Mouse (Mus musculus): ENCODE measurements around the gene Pik3ip1. TPM values are rescaled to one million over a fixed set of nuclear protein-coding genes. Genes with fewer than 3 reads are reported as not detected.

Pik3ip1 gene
- polyA plus RNA-seq, 1 experiment from 2014 or later: 26.5 TPM

DNA sequence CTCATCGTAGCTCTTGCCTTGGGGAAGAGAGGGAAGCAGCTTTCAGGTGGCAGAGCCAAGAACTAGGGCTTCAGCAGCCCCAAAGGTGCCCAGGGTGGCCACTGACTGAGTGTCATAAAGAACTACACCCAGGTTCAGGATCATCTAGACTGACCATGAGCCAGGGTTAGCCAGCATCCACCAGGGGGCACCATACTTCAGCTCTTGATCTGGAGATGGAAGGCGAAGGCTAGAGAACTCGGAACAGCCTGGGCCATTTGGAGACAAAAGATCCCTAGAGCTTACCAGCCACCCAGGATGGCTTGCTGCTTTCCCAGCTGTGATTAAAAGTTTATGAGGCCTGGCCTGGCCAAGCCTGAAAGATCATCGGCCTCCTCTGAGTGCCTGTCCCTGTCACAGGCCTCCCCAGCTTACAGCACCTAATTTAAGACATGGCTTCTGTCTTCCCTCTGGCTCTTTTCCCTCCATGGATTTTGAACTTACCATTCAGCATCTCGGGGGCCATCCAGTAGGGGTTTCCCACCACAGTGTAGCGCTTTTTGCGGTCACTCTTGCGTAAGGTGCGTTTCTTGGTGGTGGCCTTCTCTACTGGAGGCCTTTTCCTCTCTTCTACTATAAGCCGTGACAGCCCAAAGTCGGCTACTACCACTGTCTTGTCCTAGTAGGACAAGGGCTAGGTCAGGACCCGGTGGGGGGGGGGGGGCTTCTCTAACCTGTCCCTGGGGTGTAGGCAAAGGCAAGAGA lies 17.1 kb downstream of the Pik3ip1 start:
- ATAC-seq (ENCODE audit: low read depth): peak; percentile 70
- 50% methylated on average over 12 of the region's 12 CpGs for WGBS
- H3K4me3 ChIP-seq: no peak overlapping the region
- no peaks in the 10 kb centered on the region for H3K27me3 ChIP-seq
- peak overlapping the region; percentile 39 for H3K27ac ChIP-seq (replicated peaks)
- no peaks in the 10 kb centered on the region for H3K9me3 ChIP-seq
- peaks cover 26% of the 10 kb centered on the region for H3K4me1 ChIP-seq (replicated peaks)
- no peak overlapping the region for H3K9ac ChIP-seq
- H3K36me3 ChIP-seq: peaks cover 94% of the 10 kb centered on the region
- no peak overlapping the region for H3K4me2 ChIP-seq

DNA sequence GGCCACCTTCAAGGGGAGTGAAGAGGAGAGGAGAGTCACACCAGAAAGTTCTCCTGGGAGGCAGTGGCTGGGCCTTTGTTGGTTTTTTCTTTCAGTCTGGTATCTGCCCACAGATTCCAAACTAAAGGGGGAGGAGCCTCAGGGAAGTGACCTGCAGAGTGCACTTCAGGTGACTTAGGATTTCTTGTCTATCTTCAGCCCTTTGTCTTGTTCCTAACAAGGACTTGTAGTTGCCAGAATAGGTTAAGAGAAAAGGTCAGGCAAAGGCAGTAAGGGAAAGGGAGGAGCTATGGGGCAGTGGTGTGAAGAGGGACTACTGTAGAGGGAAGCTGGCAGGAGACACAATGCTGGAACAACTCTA lies 17.6 kb downstream of the Pik3ip1 start:
- Histone ChIP-seq H3K9me3 (no peaks in the 10 kb centered on the region), H3K36me3 (peaks cover 95% of the 10 kb centered on the region), H3K27ac (replicated peaks) (peak overlapping the region; percentile 39; the same call in 1 of the 2 replicates), H3K4me1 (replicated peaks) (peaks cover 26% of the 10 kb centered on the region), H3K27me3 (no peaks in the 10 kb centered on the region), H3K9ac (no peak overlapping the region), H3K4me2 (no peak overlapping the region), H3K4me3 (no peak overlapping the region)
- no peak for ATAC-seq (ENCODE audit: low read depth)

DNA sequence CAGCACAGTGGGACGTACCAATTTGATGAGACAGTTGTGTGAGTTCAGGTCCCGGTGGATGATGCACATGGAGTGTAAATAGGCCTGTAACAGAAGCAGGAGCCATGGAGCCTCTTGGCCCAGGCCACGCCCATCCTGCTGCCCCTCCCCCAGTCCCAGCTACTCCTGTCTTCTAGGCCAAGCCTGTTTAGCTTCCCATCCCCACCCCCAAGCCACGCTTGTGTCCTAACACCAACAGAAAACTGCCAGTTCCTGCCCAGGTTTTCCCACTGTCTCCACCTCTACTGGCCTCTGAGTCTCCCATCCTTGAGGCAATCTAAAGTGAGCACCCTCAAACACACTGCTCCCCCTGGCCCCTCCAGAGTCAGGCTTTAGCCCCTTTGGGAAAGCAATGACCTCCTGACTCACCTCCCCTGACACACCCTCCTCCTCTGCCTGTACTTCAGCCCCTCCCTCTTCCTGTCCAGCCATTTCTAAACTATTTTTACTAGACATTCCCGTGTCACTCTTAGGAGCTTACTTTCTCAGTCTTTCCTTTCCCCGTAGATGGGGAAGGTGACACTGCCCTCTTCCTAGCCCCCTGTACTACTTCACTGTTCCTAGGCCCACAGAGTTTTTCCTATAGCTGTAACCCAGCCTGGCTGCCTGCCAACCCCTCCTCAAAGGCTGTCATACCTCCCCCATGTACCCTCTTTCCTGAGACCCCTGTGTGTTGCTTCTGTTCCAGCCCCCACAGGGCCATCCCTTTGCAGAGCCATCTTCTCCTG lies 18.6 kb downstream of the Pik3ip1 start:
- 38% methylated on average over 6 of the region's 6 CpGs for WGBS
- ATAC-seq (ENCODE audit: low read depth): no peak

DNA sequence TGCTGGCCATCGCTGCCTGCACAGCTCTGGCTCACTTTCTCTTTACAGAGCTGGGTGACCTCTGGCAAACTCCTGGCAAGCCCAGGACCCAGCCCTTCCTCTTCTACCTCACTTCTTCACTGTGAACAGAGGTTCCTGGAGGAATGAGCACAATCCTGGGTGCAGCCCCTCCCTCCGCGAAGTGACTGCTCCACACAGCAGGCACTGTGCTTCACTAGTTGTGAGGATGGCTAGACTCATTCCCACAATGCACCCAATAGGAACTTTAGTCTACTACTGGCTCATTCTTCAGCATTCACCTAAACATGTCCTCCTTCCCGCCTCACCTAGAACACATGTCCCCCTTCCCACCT lies 19.1 kb downstream of the Pik3ip1 start:
- H3K27me3 ChIP-seq: no peaks in the 10 kb centered on the region
- no peak overlapping the region for H3K4me3 ChIP-seq
- WGBS: 91% methylated on average over 4 of the region's 4 CpGs
- H3K27ac ChIP-seq (replicated peaks): no peak overlapping the region; the same call in 1 of the 2 replicates
- H3K4me2 ChIP-seq: no peak overlapping the region
- no peak for ATAC-seq (ENCODE audit: low read depth)
- H3K9me3 ChIP-seq: no peaks in the 10 kb centered on the region
- 0 out of 2 replicates have a peak overlapping the region, but pooled peaks have one; percentile 31 for H3K9ac ChIP-seq
- H3K36me3 ChIP-seq: peaks cover 95% of the 10 kb centered on the region
- peaks cover 26% of the 10 kb centered on the region for H3K4me1 ChIP-seq (replicated peaks)

More for the DNA sequence above, 18.6 kb downstream of the Pik3ip1 start:
- Histone ChIP-seq H3K27ac (replicated peaks) (no peak overlapping the region; the same call in 1 of the 2 replicates), H3K27me3 (no peaks in the 10 kb centered on the region), H3K9me3 (no peaks in the 10 kb centered on the region), H3K4me1 (replicated peaks) (peaks cover 26% of the 10 kb centered on the region), H3K36me3 (peaks cover 95% of the 10 kb centered on the region), H3K4me3 (no peak overlapping the region), H3K9ac (peak overlapping the region; percentile 31; the same call in 1 of the 2 replicates), H3K4me2 (no peak overlapping the region)

DNA sequence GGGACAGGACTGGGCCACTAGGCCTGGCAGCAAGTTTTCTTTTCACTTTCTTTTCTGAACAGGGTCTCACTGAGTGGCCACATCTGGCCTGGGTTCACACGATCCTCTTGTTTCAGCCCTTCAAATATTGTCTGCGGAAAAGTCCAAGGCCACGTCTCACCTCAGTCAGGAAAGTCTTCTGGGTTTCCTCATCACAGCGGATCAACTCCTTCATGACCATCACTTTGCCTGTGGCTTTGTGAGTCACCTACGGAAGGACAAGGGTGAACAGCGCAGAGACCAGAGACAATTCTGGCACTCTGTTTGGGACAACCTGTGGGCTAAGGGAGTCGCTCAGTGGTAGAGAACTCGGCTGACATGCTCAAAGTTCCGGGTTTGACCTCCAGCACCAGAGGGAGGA lies 21.9 kb downstream of the Pik3ip1 start:
- Histone ChIP-seq H3K27me3 (no peaks in the 10 kb centered on the region), H3K27ac (replicated peaks) (no peak overlapping the region), H3K4me2 (no peak overlapping the region), H3K4me3 (no peak overlapping the region), H3K36me3 (peaks cover 90% of the 10 kb centered on the region), H3K9me3 (no peaks in the 10 kb centered on the region), H3K4me1 (replicated peaks) (peaks cover 23% of the 10 kb centered on the region), H3K9ac (no peak overlapping the region)
- ATAC-seq (ENCODE audit: low read depth): no peak
- WGBS: 96% methylated on average over 9 of the region's 9 CpGs

DNA sequence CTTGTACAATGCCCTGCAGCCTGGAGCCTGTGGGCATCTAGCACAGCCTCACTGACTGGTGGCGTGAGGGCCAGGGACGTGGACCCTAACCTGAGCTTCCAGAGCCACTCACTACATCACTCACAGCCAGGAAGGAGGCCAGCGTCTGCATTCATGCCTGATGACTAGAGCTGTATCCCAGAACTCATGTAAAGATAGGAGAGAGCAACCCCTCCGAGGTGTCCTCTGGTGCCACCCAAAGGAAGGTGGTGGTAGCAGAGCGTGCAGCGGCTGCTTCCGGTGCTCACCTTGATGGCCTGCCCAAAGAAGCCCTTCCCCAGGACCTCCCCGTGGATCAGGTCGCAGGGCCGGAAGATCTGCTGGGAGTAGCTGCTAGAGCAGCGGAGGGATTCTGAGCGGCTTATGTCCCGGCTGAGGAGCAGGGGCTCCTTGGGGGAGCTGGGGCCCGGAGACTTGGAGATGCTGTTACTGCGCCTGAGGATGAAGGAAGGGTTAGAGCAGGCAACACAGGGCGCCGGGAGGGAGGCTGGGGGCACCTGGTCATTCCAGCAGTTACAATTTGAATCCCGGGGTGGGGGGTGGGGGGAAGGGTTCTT lies 22.9 kb downstream of the Pik3ip1 start:
- WGBS: 60% methylated on average over 18 of the region's 18 CpGs
- peaks cover 91% of the 10 kb centered on the region for H3K36me3 ChIP-seq
- no peak overlapping the region for H3K4me2 ChIP-seq
- H3K27me3 ChIP-seq: no peaks in the 10 kb centered on the region
- H3K4me3 ChIP-seq: no peak overlapping the region
- no peak for ATAC-seq (ENCODE audit: low read depth)
- H3K9ac ChIP-seq: no peak overlapping the region
- no peaks in the 10 kb centered on the region for H3K9me3 ChIP-seq
- peaks cover 14% of the 10 kb centered on the region for H3K4me1 ChIP-seq (replicated peaks)
- H3K27ac ChIP-seq (replicated peaks): no peak overlapping the region

DNA sequence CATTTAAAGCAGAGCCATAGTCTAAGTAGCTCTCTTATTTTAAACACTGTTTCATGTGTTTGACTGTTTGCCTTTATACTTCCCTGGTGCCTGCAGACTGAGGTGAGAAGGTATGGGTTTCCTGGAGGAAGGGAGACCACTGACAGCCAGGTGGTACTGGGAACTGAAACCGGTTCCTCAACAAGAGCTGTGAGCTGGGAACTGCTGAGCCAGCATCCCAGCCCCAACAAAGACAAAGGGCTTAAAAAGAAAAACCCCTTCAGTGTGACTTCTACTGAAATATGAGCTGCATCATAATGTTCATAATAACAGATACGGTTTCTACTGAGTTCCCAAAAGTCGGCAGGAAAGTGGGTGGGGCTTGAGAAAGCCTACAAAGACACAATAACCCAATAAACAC lies 32.7 kb downstream of the Pik3ip1 start:
- H3K4me3 ChIP-seq: no peak overlapping the region
- H3K9me3 ChIP-seq: 0 out of 2 replicates have a peak, but pooled peaks cover 3% of the 10 kb centered on the region
- no peak overlapping the region for H3K4me2 ChIP-seq
- WGBS: 94% methylated on average over 3 of the region's 3 CpGs
- H3K27ac ChIP-seq (replicated peaks): no peak overlapping the region
- ATAC-seq (ENCODE audit: low read depth): no peak
- H3K4me1 ChIP-seq (replicated peaks): peaks cover 16% of the 10 kb centered on the region
- H3K9ac ChIP-seq: no peak overlapping the region
- H3K27me3 ChIP-seq: no peaks in the 10 kb centered on the region
- H3K36me3 ChIP-seq: peaks cover 37% of the 10 kb centered on the region

DNA sequence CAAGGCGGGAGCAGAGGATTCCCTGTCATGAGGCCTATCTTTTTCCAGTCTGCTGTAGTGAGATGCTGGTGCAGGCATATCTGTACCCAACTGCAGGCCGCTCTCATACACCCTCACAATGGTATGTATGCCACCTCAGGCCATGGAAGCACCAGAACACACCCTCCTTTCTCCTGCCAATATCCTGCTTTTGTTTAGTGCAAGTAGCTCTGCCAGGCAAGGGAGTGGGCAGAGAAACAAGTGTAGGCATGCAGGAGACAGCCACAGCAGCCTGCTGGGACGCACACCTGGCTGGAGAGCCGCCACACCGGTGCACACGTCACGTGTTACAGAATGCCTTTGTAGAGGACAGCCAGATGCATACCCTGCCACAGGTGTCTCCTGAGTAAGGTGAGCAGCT lies 36.2 kb downstream of the Pik3ip1 start:
- no peak overlapping the region for H3K4me2 ChIP-seq
- H3K27ac ChIP-seq (replicated peaks): no peak overlapping the region
- H3K27me3 ChIP-seq: no peaks in the 10 kb centered on the region
- ATAC-seq (ENCODE audit: low read depth): no peak
- peaks cover 48% of the 10 kb centered on the region for H3K4me1 ChIP-seq (replicated peaks)
- H3K9me3 ChIP-seq: 0 out of 2 replicates have a peak, but pooled peaks cover 3% of the 10 kb centered on the region
- H3K36me3 ChIP-seq: 0 out of 2 replicates have a peak, but pooled peaks cover 11% of the 10 kb centered on the region
- H3K4me3 ChIP-seq: no peak overlapping the region
- WGBS: 89% methylated on average over 7 of the region's 7 CpGs
- no peak overlapping the region for H3K9ac ChIP-seq

DNA sequence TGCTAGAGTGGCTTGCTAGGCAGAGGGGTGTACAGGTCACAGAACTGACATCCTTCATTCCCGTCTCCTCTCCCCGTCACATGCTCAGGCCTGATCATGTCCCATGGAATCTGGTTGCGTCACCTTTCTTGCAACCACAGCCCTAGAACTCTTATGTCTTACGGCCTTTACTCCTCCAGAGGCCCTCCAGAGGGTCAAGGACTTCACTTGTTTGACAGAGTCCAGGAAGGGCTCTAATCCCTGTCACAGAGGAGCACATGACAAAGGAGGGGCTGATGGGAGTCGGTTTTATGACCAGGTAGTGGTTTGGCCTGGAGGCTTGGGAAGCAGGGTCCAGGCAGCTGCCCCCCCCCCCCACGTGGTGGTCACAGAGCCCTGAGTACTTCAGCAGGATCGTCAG lies 38.8 kb downstream of the Pik3ip1 start:
- WGBS: 56% methylated on average over 7 of the region's 7 CpGs
- Histone ChIP-seq H3K4me1 (replicated peaks) (peaks cover 66% of the 10 kb centered on the region), H3K9ac (peak overlapping the region; percentile 90), H3K27me3 (no peaks in the 10 kb centered on the region), H3K4me3 (peak overlapping the region; percentile 73), H3K36me3 (no peaks in the 10 kb centered on the region), H3K27ac (replicated peaks) (no peak overlapping the region), H3K9me3 (no peaks in the 10 kb centered on the region), H3K4me2 (peak overlapping the region; percentile 79)
- ATAC-seq (ENCODE audit: low read depth): no peak

DNA sequence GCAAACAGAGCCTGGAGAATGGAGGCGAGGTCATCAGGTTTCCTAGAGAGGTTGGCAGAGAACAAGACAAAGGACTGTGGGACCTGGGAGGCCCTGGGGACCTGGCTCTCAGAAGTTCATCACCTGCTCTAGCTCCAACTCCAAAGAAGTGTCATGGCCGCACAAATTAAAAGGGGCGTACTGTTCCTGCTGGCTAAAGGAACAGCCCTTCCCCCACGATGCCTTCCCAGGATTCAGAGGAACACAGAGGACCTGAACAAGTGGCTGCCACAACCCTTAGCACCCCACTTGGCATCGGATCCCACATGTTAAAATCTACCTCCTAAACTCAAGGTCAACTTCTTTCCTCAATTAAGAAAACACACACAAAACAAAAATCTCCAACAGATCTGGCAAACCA lies 39.2 kb downstream of the Pik3ip1 start:
- H3K27me3 ChIP-seq: no peaks in the 10 kb centered on the region
- H3K4me2 ChIP-seq: peak overlapping the region; percentile 79
- WGBS: 77% methylated on average over 5 of the region's 5 CpGs
- peak overlapping the region; percentile 73 for H3K4me3 ChIP-seq
- no peak for ATAC-seq (ENCODE audit: low read depth)
- H3K9ac ChIP-seq: peak overlapping the region; percentile 90
- H3K9me3 ChIP-seq: no peaks in the 10 kb centered on the region
- no peaks in the 10 kb centered on the region for H3K36me3 ChIP-seq
- H3K4me1 ChIP-seq (replicated peaks): peaks cover 70% of the 10 kb centered on the region
- no peak overlapping the region; the same call in 1 of the 2 replicates for H3K27ac ChIP-seq (replicated peaks)

DNA sequence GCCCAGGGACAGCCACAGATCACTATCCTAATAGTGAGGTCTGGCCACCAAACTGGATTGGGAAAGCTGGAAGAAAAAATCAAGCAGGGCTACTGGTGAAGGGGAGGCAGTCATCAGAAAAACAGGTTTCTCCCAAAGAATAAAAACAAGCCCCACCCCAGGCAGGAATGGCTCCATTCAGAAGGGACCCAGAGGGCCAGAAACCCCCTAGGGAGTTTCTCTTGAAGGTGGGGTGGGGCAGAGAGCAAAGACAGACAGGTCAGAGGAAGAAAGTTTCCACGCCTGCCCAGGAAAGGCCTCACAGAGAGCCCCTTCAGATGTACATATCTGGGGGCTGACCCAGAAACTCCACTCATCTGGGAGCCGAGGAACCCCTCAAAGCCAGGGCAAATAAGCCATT lies 40.0 kb downstream of the Pik3ip1 start:
- Histone ChIP-seq H3K27me3 (no peaks in the 10 kb centered on the region), H3K27ac (replicated peaks) (peak overlapping the region; percentile 96; the same call in 1 of the 2 replicates), H3K4me1 (replicated peaks) (peaks cover 76% of the 10 kb centered on the region), H3K9ac (peak overlapping the region; percentile 90), H3K36me3 (no peaks in the 10 kb centered on the region), H3K9me3 (no peaks in the 10 kb centered on the region), H3K4me3 (peak overlapping the region; percentile 73), H3K4me2 (peak overlapping the region; percentile 79)
- 74% methylated on average over 2 of the region's 2 CpGs for WGBS
- ATAC-seq (ENCODE audit: low read depth): no peak

DNA sequence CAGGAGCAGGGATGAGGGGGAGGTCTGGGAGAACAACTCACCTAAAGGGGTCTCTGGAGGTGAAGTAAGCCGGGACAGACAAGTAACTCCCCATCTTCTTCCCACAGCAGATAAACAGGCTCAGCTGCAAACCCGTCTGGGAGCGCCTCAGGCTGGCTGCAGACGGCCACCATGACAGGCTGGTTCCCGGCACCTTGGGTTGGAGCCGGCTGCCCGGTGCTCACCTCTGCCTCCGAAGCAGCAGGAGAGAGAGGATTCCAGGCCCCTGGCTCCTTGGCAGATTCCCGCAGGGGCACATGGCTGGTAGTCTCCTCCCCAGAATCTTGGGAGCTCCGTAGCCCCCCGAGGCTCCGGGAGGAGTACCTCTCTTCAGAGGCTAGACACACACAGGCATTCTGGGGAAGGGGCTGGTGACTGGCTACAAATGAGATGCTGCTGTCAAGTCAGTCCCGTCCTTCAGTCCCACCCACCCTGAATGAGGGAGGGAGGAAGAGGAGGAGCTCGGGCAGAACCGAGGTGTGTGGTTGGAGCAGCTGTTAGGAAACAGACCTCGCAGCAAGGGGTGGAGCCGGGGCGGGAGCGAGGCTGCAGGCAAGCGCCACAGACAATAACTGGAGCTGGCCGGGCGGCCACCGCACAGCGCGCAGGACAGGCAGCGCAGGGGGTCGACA lies 40.9 kb downstream of the Pik3ip1 start:
- no peaks in the 10 kb centered on the region for H3K9me3 ChIP-seq
- peak overlapping the region; percentile 90 for H3K9ac ChIP-seq
- 2% methylated on average over 27 of the region's 27 CpGs for WGBS
- peak overlapping the region; percentile 79 for H3K4me2 ChIP-seq
- no peaks in the 10 kb centered on the region for H3K36me3 ChIP-seq
- peaks cover 76% of the 10 kb centered on the region for H3K4me1 ChIP-seq (replicated peaks)
- ATAC-seq (ENCODE audit: low read depth): peak; percentile 96
- H3K27me3 ChIP-seq: no peaks in the 10 kb centered on the region
- H3K27ac ChIP-seq (replicated peaks): peak overlapping the region; percentile 96
- H3K4me3 ChIP-seq: peak overlapping the region; percentile 73
